Mouse (Mus musculus) CD4-positive, CD25-positive, alpha-beta regulatory T cell, adult 2 months (primary cell): ENCODE measurements at regions not wholly inside any gene's neighbourhood (a gene's known extent, or its start where the extent isn't known, plus 50 kb on each side); places are given as distances from the start of the nearest gene placed in this dataset.
"Not testable (repeated sequence)": the region's sequence is repeated elsewhere in the genome, so short reads cannot be mapped to it uniquely, and the experiment has no call there.

Source experiments
- DNase-seq: peaks from one replicate; pipeline ENCODE4 v3.0.0-alpha.2; 2012; ENCODE audit warnings: low read depth, low spot score

GRCm38 (mm10) chr3:155662280-155662679 lies 569.0 kb downstream of the Lrriq3 start:
- no peak for DNase-seq

- no peak for DNase-seq
Measured at GRCm38 (mm10) chr3:155672558-155672957, 579.3 kb downstream of the Lrriq3 start.

- DNase-seq: no peak
Measured at GRCm38 (mm10) chr3:155680200-155680599, 587.0 kb downstream of the Lrriq3 start.

- DNase-seq: no peak
Measured at GRCm38 (mm10) chr3:155682921-155683813, 589.9 kb downstream of the Lrriq3 start.

- no peak for DNase-seq
Measured at GRCm38 (mm10) chr3:155688358-155688757, 595.1 kb downstream of the Lrriq3 start.

- no peak for DNase-seq
Measured at GRCm38 (mm10) chr3:155723011-155723510, 629.8 kb downstream of the Lrriq3 start.

- DNase-seq: no peak
Measured at GRCm38 (mm10) chr3:155742421-155742820, 649.2 kb downstream of the Lrriq3 start.

GRCm38 (mm10) chr3:155746601-155747000 lies 653.4 kb downstream of the Lrriq3 start:
- not testable (repeated sequence) for DNase-seq

GRCm38 (mm10) chr3:155747511-155747910 lies 654.3 kb downstream of the Lrriq3 start:
- no peak for DNase-seq

- no peak for DNase-seq
Measured at GRCm38 (mm10) chr3:155757285-155757684, 664.1 kb downstream of the Lrriq3 start.

GRCm38 (mm10) chr3:155776019-155776418 lies 682.8 kb downstream of the Lrriq3 start:
- no peak for DNase-seq

- DNase-seq: no peak
Measured at GRCm38 (mm10) chr3:155777025-155777424, 683.8 kb downstream of the Lrriq3 start.

- DNase-seq: no peak
Measured at GRCm38 (mm10) chr3:155815693-155816092, 722.5 kb downstream of the Lrriq3 start.

GRCm38 (mm10) chr3:155824863-155825262 lies 731.6 kb downstream of the Lrriq3 start:
- no peak for DNase-seq

- DNase-seq: no peak
Measured at GRCm38 (mm10) chr3:155866286-155866685, 695.3 kb upstream of the Negr1 start.

GRCm38 (mm10) chr3:155875696-155876095 lies 685.9 kb upstream of the Negr1 start:
- no peak for DNase-seq

- no peak for DNase-seq
Measured at GRCm38 (mm10) chr3:155878401-155878800, 683.2 kb upstream of the Negr1 start.

- DNase-seq: no peak
Measured at GRCm38 (mm10) chr3:155880722-155881121, 680.9 kb upstream of the Negr1 start.

GRCm38 (mm10) chr3:155915981-155916380 lies 645.6 kb upstream of the Negr1 start:
- DNase-seq: no peak

GRCm38 (mm10) chr3:155942896-155943295 lies 618.7 kb upstream of the Negr1 start:
- no peak for DNase-seq

GRCm38 (mm10) chr3:155944042-155944735 lies 617.4 kb upstream of the Negr1 start:
- no peak for DNase-seq

GRCm38 (mm10) chr3:155945188-155945587 lies 616.4 kb upstream of the Negr1 start:
- no peak for DNase-seq

- not testable (repeated sequence) for DNase-seq
Measured at GRCm38 (mm10) chr3:155962496-155962895, 599.1 kb upstream of the Negr1 start.
